Mouse (Mus musculus): ENCODE results near the gene Inka1. TPM values are rescaled to one million over a fixed set of nuclear protein-coding genes. Genes with fewer than 3 reads are reported as not detected.

The Inka1 gene
- polyA plus RNA-seq, 1 experiment from 2014 or later, result 174 TPM

DNA sequence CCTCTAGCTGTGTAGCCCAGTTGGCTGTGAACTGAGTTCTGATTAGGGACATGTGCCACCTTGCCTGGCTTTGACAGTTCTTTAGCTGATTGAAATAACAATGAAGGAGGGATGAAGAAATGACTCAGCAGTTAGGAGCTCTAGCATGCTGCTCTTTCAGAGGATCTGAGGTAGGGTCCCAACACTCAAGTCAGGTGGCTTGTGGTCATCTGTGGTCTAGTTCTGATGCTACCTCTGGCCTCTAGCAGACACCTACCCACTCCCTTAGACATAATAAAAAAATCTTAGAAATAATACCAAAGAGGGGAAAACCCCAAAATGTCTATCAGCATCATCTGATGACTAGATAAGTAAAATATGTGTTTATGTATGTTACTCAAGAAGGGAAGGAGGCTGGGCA is 24.7 kb upstream of the Inka1 start:
- DNase-seq (ENCODE audit: low spot score), result no peak
- Histone ChIP-seq H3K4me2 (ENCODE audit: low read depth, severe bottlenecking) (no peak overlapping the region), H3K27ac (replicated peaks; ENCODE audit: low read depth, low read length) (no peak overlapping the region), H3K27me3 (ENCODE audit: control insufficient read depth, insufficient read depth, low read length) (no peaks in the 10 kb centered on the region), H3K9ac (ENCODE audit: low read length) (no peak overlapping the region), H3K4me3 (ENCODE audit: low read depth, low read length) (no peak overlapping the region), H3K9me3 (ENCODE audit: control insufficient read depth, low read length) (no peaks in the 10 kb centered on the region), H3K4me1 (ENCODE audit: control insufficient read depth, insufficient read depth, low read length) (no peaks in the 10 kb centered on the region), H3K36me3 (ENCODE audit: control insufficient read depth, insufficient read depth, low read length) (no peaks in the 10 kb centered on the region; the same call in 1 of the 2 replicates)
- ATAC-seq (ENCODE audit: insufficient number of reproducible peaks, low FRiP score, low TSS enrichment, low read depth), result no peak

DNA sequence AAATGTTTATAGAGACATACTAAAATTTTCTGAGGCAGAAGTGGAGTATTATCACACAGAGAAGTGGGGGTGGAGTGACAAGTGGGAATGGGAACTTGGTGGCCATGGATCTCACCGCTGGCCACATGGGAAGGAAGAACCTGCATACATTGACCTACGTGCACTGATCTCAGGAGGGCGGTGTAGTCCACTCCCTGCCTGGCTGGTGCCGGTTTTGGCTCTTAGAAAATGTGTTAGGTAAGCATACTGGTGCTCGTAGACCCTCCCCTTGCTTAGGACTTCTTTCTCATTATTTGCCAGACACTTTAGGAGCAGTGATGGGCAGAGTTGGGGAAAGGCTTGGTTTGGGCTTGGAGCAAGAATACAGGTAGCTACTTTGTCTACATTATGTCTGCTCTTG is 22.4 kb upstream of the Inka1 start:
- Histone ChIP-seq H3K4me1 (ENCODE audit: control insufficient read depth, insufficient read depth, low read length) (peaks cover 7% of the 10 kb centered on the region; the same call in 1 of the 2 replicates), H3K9ac (ENCODE audit: low read length) (no peak overlapping the region), H3K4me2 (ENCODE audit: low read depth, severe bottlenecking) (no peak overlapping the region), H3K27ac (replicated peaks; ENCODE audit: low read depth, low read length) (no peak overlapping the region), H3K36me3 (ENCODE audit: control insufficient read depth, insufficient read depth, low read length) (no peaks in the 10 kb centered on the region; the same call in 1 of the 2 replicates), H3K27me3 (ENCODE audit: control insufficient read depth, insufficient read depth, low read length) (no peaks in the 10 kb centered on the region), H3K9me3 (ENCODE audit: control insufficient read depth, low read length) (no peaks in the 10 kb centered on the region), H3K4me3 (ENCODE audit: low read depth, low read length) (no peak overlapping the region)
- ATAC-seq (ENCODE audit: insufficient number of reproducible peaks, low FRiP score, low TSS enrichment, low read depth) (no peak), DNase-seq (ENCODE audit: low spot score) (no peak)
- WGBS, result 92% methylated on average over 5 of the region's 5 CpGs

DNA sequence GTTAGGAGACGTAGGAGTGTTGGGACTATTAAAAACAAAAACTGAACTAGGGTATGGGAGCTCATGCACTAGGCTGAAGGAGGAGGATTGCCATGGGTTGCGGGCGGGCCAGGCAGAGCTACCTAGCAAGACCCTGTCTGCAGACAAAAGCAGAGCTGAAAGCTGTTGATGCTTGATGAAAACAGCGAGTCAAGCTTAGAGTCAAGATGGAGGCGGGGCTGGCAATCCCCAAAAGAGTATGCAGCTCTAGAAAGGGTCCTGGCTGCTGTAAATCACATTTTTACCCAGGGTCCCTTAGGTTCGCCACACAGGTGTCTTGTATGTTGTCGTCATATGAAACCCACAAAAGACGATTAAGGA is 17.8 kb upstream of the Inka1 start:
- Histone ChIP-seq H3K4me2 (ENCODE audit: low read depth, severe bottlenecking) (peak overlapping the region; percentile 55), H3K36me3 (ENCODE audit: control insufficient read depth, insufficient read depth, low read length) (no peaks in the 10 kb centered on the region), H3K9me3 (ENCODE audit: control insufficient read depth, low read length) (no peaks in the 10 kb centered on the region), H3K27ac (replicated peaks; ENCODE audit: low read depth, low read length) (0 out of 2 replicates have a peak overlapping the region, but pooled peaks have one; percentile 32), H3K4me3 (ENCODE audit: low read depth, low read length) (peak overlapping the region; percentile 93), H3K9ac (ENCODE audit: low read length) (peak overlapping the region; percentile 85), H3K4me1 (ENCODE audit: control insufficient read depth, insufficient read depth, low read length) (peaks cover 7% of the 10 kb centered on the region; the same call in 1 of the 2 replicates), H3K27me3 (ENCODE audit: control insufficient read depth, insufficient read depth, low read length) (no peaks in the 10 kb centered on the region)
- no peak for ATAC-seq (ENCODE audit: insufficient number of reproducible peaks, low FRiP score, low TSS enrichment, low read depth)
- DNase-seq (ENCODE audit: low spot score), result no peak
- 22% methylated on average over 8 of the region's 8 CpGs for WGBS

DNA sequence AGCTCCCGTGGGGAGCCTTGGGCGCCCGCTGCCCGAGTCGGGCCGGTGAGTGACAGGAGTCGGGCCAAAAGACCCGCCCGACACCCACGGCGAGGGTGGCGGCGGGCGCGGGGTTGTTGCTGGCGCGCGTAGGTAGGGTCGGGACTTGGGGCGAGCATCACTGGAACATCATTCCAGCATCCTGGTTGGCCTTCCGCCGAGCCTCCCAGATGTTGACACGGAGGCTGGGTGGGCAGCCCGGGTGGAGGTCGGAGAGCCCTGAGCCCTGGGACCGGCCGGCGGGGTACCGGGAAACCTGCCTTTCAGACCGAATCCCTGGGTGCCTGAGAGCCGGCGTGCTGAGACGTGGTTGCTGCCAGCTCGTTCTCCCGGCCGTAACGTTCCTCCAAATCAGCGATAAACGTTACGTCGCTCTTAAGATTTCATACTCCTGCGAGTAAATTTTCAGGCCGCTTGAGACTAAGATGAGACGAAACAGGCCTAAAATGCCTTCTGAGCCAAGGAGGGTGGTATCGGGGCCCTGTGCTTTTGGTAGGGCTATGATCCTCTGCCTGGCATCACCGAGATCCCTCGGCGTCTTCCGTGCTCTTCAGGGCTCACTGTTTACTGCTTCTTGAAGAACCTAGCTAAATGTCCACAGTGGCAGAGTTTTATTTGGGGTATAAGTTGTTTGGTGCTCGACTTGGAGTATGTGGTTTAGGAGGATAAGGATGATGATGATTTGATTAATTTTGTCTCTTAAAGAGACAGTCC is 17.3 kb upstream of the Inka1 start:
- WGBS, result under 1% methylated on average over 48 of the region's 50 CpGs
- no peak for DNase-seq (ENCODE audit: low spot score)

DNA sequence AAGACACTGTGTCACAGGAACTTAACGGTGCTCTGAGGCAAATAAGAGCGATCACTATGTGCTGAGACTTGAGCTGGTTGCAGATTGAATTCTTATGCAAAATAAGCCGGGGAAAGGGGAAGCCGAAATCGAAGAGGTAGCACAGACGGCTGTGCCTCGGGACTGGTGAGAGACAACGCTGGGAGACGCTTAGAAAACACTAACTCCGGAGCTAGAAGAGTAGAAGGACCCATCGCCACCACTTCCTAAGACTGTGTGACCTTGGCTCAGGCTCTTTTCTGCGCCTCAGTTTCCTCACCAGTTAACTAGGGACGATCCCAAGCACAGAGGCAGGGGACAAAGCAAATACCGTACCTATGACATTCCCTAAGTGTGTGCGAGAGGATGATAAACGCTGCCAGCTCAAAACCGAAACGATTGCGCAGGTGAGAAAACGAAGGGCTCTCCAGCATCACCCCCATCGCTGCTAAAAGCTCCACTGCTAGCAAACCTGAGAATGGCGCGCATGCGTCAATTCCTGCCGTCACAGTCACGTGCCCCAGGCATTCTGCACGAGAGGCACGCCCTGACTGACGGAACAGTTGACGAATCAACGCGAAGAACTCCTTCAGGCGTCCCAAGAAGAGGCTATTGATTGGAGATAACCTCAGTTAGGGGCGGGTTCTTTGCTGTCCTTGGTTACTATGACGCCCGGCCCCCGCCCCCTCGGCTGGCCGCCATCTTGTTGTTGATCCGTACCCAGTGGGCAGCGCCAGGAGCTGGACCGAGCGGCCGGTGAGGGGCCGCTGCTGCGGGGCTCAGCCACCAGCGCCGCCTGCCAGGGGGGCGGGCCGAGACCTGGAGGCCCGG is 16.5 kb upstream of the Inka1 start, which contains the start of gene Ip6k1:
Ip6k1 (plus strand) TSS at position 580 of the 849 bp plus-strand sequence.
- Histone ChIP-seq H3K27me3 (ENCODE audit: control insufficient read depth, insufficient read depth, low read length) (no peaks in the 10 kb centered on the region), H3K9me3 (ENCODE audit: control insufficient read depth, low read length) (no peaks in the 10 kb centered on the region)
- peak; percentile 100 for DNase-seq (ENCODE audit: low spot score)

More for the DNA sequence above, 17.3 kb upstream of the Inka1 start:
- Histone ChIP-seq H3K4me2 (ENCODE audit: low read depth, severe bottlenecking) (peak overlapping the region; percentile 55), H3K27ac (replicated peaks; ENCODE audit: low read depth, low read length) (peak overlapping the region; percentile 32; the same call in 1 of the 2 replicates), H3K9me3 (ENCODE audit: control insufficient read depth, low read length) (no peaks in the 10 kb centered on the region), H3K4me1 (ENCODE audit: control insufficient read depth, insufficient read depth, low read length) (peaks cover 7% of the 10 kb centered on the region; the same call in 1 of the 2 replicates), H3K9ac (ENCODE audit: low read length) (peak overlapping the region; percentile 85), H3K36me3 (ENCODE audit: control insufficient read depth, insufficient read depth, low read length) (no peaks in the 10 kb centered on the region), H3K27me3 (ENCODE audit: control insufficient read depth, insufficient read depth, low read length) (no peaks in the 10 kb centered on the region), H3K4me3 (ENCODE audit: low read depth, low read length) (peak overlapping the region; percentile 93)
- no peak for ATAC-seq (ENCODE audit: insufficient number of reproducible peaks, low FRiP score, low TSS enrichment, low read depth)

DNA sequence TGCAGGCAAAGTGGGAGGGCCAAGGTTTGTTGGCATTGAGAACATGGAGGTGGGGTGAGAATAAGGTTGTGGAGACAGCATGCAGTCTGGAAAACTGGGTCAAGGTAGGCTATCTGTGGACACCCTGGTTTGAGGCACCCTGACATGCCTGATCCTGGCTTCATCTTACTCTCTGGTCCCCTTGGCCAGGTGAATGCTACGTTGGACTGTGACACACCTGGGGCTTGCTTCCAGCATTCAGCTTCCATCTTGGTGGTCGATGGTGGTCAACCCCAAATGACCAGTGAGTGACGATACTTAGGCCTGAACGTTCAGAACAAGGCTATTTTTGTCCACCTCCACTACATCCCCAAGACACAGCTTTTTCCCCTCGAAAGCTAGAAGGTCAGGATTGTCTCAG is 10.4 kb upstream of the Inka1 start, which contains the start of gene Gm20662:
Gm20662 (plus strand) TSS at position 301 of the 400 bp plus-strand sequence.
- no peaks in the 10 kb centered on the region for H3K9me3 ChIP-seq (ENCODE audit: control insufficient read depth, low read length)
- H3K4me2 ChIP-seq (ENCODE audit: low read depth, severe bottlenecking), result no peak within 1 kb of the TSS
- H3K27ac ChIP-seq (replicated peaks; ENCODE audit: low read depth, low read length), result no peak within 1 kb of the TSS
- H3K4me1 ChIP-seq (ENCODE audit: control insufficient read depth, insufficient read depth, low read length), result no peaks in the 10 kb centered on the region
- DNase-seq (ENCODE audit: low spot score) (no peak), ATAC-seq (ENCODE audit: insufficient number of reproducible peaks, low FRiP score, low TSS enrichment, low read depth) (no peak)
- no peaks in the 10 kb centered on the region for H3K36me3 ChIP-seq (ENCODE audit: control insufficient read depth, insufficient read depth, low read length)
- H3K4me3 ChIP-seq (ENCODE audit: low read depth, low read length), result no peak within 1 kb of the TSS
- H3K9ac ChIP-seq (ENCODE audit: low read length), result no peak within 1 kb of the TSS
- WGBS, result 89% methylated on average over 5 of the region's 5 CpGs
- no peaks in the 10 kb centered on the region for H3K27me3 ChIP-seq (ENCODE audit: control insufficient read depth, insufficient read depth, low read length)

More for the DNA sequence above, 16.5 kb upstream of the Inka1 start, which contains the start of gene Ip6k1:
- Histone ChIP-seq H3K4me3 (ENCODE audit: low read depth, low read length) (peak within 1 kb of the TSS; percentile 93), H3K36me3 (ENCODE audit: control insufficient read depth, insufficient read depth, low read length) (no peaks in the 10 kb centered on the region), H3K9ac (ENCODE audit: low read length) (peak within 1 kb of the TSS; percentile 85), H3K4me2 (ENCODE audit: low read depth, severe bottlenecking) (peak within 1 kb of the TSS; percentile 59), H3K27ac (replicated peaks; ENCODE audit: low read depth, low read length) (peak within 1 kb of the TSS; percentile 32; the same call in 1 of the 2 replicates), H3K4me1 (ENCODE audit: control insufficient read depth, insufficient read depth, low read length) (peaks cover 7% of the 10 kb centered on the region; the same call in 1 of the 2 replicates)
- peak; percentile 99 for ATAC-seq (ENCODE audit: insufficient number of reproducible peaks, low FRiP score, low TSS enrichment, low read depth)
- WGBS, result under 1% methylated on average over 48 of the region's 51 CpGs

DNA sequence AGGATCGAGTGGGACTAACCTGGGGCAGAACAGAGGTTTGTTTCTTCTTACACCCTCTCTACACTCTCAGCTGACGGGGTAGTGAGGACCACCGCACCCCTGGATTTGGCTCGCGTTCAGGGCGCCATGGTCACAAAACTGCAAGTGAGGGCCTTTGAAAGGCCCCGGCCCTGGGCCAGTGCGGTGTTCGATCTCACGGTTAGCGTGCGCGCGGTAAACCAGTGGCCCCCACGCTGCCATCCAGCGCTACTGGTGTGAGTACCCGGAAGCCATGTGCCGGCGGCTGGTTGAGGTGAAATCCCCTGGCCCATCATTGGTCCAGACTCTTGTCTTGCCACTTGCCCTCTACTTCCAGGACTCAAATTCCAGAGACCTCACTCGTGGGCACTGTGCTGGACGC is 9.8 kb upstream of the Inka1 start:
- Histone ChIP-seq H3K4me3 (ENCODE audit: low read depth, low read length) (no peak overlapping the region), H3K27ac (replicated peaks; ENCODE audit: low read depth, low read length) (no peak overlapping the region), H3K27me3 (ENCODE audit: control insufficient read depth, insufficient read depth, low read length) (no peaks in the 10 kb centered on the region), H3K4me1 (ENCODE audit: control insufficient read depth, insufficient read depth, low read length) (no peaks in the 10 kb centered on the region), H3K4me2 (ENCODE audit: low read depth, severe bottlenecking) (no peak overlapping the region), H3K9ac (ENCODE audit: low read length) (no peak overlapping the region), H3K9me3 (ENCODE audit: control insufficient read depth, low read length) (no peaks in the 10 kb centered on the region), H3K36me3 (ENCODE audit: control insufficient read depth, insufficient read depth, low read length) (no peaks in the 10 kb centered on the region)
- WGBS, result 93% methylated on average over 21 of the region's 21 CpGs
- no peak for DNase-seq (ENCODE audit: low spot score)
- no peak for ATAC-seq (ENCODE audit: insufficient number of reproducible peaks, low FRiP score, low TSS enrichment, low read depth)

DNA sequence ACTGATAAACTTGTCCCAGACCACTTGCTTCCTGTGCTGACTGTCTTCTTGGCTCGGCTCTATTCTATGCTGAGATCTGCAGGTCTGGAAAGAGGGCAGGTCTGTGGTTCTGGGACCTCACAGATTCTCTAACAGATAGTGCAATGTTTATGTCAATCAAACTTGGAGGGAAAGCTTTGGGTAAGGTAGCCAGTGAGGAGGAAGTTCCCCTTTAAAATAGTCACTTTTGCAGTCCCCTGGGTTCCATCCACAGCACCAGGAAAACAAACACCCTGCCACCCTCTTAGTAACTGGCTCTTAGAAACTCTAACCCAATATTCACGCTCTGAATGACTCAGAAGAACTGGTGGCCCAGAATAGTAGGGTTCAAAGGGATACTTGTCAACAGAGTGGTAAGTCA is 8.8 kb upstream of the Inka1 start:
- Histone ChIP-seq H3K9ac (ENCODE audit: low read length) (no peak overlapping the region), H3K4me3 (ENCODE audit: low read depth, low read length) (no peak overlapping the region), H3K4me2 (ENCODE audit: low read depth, severe bottlenecking) (no peak overlapping the region), H3K27me3 (ENCODE audit: control insufficient read depth, insufficient read depth, low read length) (no peaks in the 10 kb centered on the region), H3K9me3 (ENCODE audit: control insufficient read depth, low read length) (no peaks in the 10 kb centered on the region), H3K36me3 (ENCODE audit: control insufficient read depth, insufficient read depth, low read length) (no peaks in the 10 kb centered on the region), H3K27ac (replicated peaks; ENCODE audit: low read depth, low read length) (no peak overlapping the region), H3K4me1 (ENCODE audit: control insufficient read depth, insufficient read depth, low read length) (no peaks in the 10 kb centered on the region)
- DNase-seq (ENCODE audit: low spot score), result no peak
- ATAC-seq (ENCODE audit: insufficient number of reproducible peaks, low FRiP score, low TSS enrichment, low read depth), result no peak
- 59% methylated on average over 2 of the region's 2 CpGs for WGBS
